Comparison of ENCODE assay signal across 9 mouse cellular contexts in genomic region chr2:129603536-129603935, GRCm38 (mm10). TPM values are rescaled to one million over a fixed set of nuclear protein-coding genes. Genes with fewer than 3 reads are reported as not detected.
DNase-seq lines count a peak whose midpoint lies in the region; ATAC-seq and TF ChIP-seq lines count a peak whose summit lies in the region.
"Had no signal": no experiment of that assay in that cellular context is flagged by ENCODE, and none has a peak within 500 bp of the region (broad histone marks: within the 10 kb centered on the region; RNA-seq: fewer than 3 reads in every experiment).

No protein-coding gene starts in this region.

- no peak overlapping the region for H3K4me2 ChIP-seq in kidney, postnatal 0 days (ENCODE audit: low read length)
- no peak overlapping the region for H3K4me2 ChIP-seq in forebrain, embryonic 14.5 days (ENCODE audit: low read length)
- H3K4me2 ChIP-seq in liver, embryonic 11.5 days, result no peak overlapping the region
- H3K4me2 ChIP-seq in neural tube, embryonic 14.5 days (ENCODE audit: low read depth, low read length), result no peak overlapping the region

- H3K36me3 ChIP-seq in kidney, postnatal 0 days (ENCODE audit: insufficient read depth, low read length), result no peaks in the 10 kb centered on the region
- H3K36me3 ChIP-seq in forebrain, embryonic 14.5 days (ENCODE audit: control insufficient read depth, insufficient read depth, low read length), result 0 out of 2 replicates have a peak, but pooled peaks cover under 1% of the 10 kb centered on the region
- H3K36me3 ChIP-seq in liver, embryonic 11.5 days (ENCODE audit: control insufficient read depth, insufficient read depth, low read length), result no peaks in the 10 kb centered on the region
- H3K36me3 ChIP-seq in neural tube, embryonic 14.5 days (ENCODE audit: control insufficient read depth, insufficient read depth, low read length), result no peaks in the 10 kb centered on the region

- ATAC-seq in kidney, postnatal 0 days (replicated peaks; ENCODE audit: low FRiP score, low read depth), result peak; percentile 92
- ATAC-seq in forebrain, embryonic 14.5 days, result peak; percentile 72; the same call in 1 of the 2 replicates
- ATAC-seq in liver, embryonic 11.5 days (replicated peaks; ENCODE audit: low FRiP score), result peak; percentile 77; the same call in 1 of the 2 replicates
- ATAC-seq in neural tube, embryonic 14.5 days (ENCODE audit: low read depth), result peak; percentile 85; the same call in 1 of the 2 replicates

- H3K9me3 ChIP-seq in kidney, postnatal 0 days (replicated peaks; ENCODE audit: low read length), result no peaks in the 10 kb centered on the region
- H3K9me3 ChIP-seq in forebrain, embryonic 14.5 days (replicated peaks; ENCODE audit: control insufficient read depth, low read length), result no peaks in the 10 kb centered on the region
- H3K9me3 ChIP-seq in liver, embryonic 11.5 days (ENCODE audit: control insufficient read depth, low read length), result no peaks in the 10 kb centered on the region
- H3K9me3 ChIP-seq in neural tube, embryonic 14.5 days (ENCODE audit: control insufficient read depth, low read length), result no peaks in the 10 kb centered on the region

- H3K27me3 ChIP-seq in kidney, postnatal 0 days (ENCODE audit: insufficient read depth, low read length), result no peaks in the 10 kb centered on the region
- no peaks in the 10 kb centered on the region for H3K27me3 ChIP-seq in forebrain, embryonic 14.5 days (replicated peaks; ENCODE audit: control insufficient read depth, insufficient read depth, low read length)
- H3K27me3 ChIP-seq in liver, embryonic 11.5 days (replicated peaks; ENCODE audit: control insufficient read depth, insufficient read depth, low read length), result no peaks in the 10 kb centered on the region
- H3K27me3 ChIP-seq in neural tube, embryonic 14.5 days (ENCODE audit: control insufficient read depth, insufficient read depth, low read length), result no peaks in the 10 kb centered on the region

- TF ChIP-seq CTCF in kidney, postnatal 0 days (IDR thresholded peaks at IDR 0.05; ENCODE audit: low read depth), result no peak

- WGBS in kidney, postnatal 0 days, result 100% methylated on average over 1 of the region's 1 CpGs
- WGBS in forebrain, embryonic 14.5 days, result 79% methylated on average over 1 of the region's 1 CpGs
- WGBS in liver, embryonic 11.5 days, result 84% methylated on average over 1 of the region's 1 CpGs
- 94% methylated on average over 1 of the region's 1 CpGs for WGBS in neural tube, embryonic 14.5 days

- H3K4me1 ChIP-seq in kidney, postnatal 0 days (replicated peaks; ENCODE audit: insufficient read depth, low read length), result no peaks in the 10 kb centered on the region; the same call in 1 of the 2 replicates
- H3K4me1 ChIP-seq in forebrain, embryonic 14.5 days (ENCODE audit: control insufficient read depth, insufficient read depth, low read length), result peaks cover 13% of the 10 kb centered on the region
- H3K4me1 ChIP-seq in liver, embryonic 11.5 days (replicated peaks; ENCODE audit: control insufficient read depth, insufficient read depth, low read length), result 0 out of 2 replicates have a peak, but pooled peaks cover 2% of the 10 kb centered on the region
- peaks cover 10% of the 10 kb centered on the region for H3K4me1 ChIP-seq in neural tube, embryonic 14.5 days (ENCODE audit: control insufficient read depth, insufficient read depth, low read length)

- H3K9ac ChIP-seq in kidney, postnatal 0 days (ENCODE audit: low read depth, low read length), result no peak overlapping the region
- no peak overlapping the region for H3K9ac ChIP-seq in forebrain, embryonic 14.5 days (ENCODE audit: low read length)
- H3K9ac ChIP-seq in liver, embryonic 11.5 days (ENCODE audit: low read depth, low read length), result no peak overlapping the region
- 0 out of 2 replicates have a peak overlapping the region, but pooled peaks have one; percentile 21 for H3K9ac ChIP-seq in neural tube, embryonic 14.5 days (replicated peaks; ENCODE audit: low read depth, low read length)

- no peak overlapping the region for H3K4me3 ChIP-seq in kidney, postnatal 0 days (replicated peaks; ENCODE audit: low read depth, low read length)
- H3K4me3 ChIP-seq in forebrain, embryonic 14.5 days (ENCODE audit: low read depth, low read length), result no peak overlapping the region
- H3K4me3 ChIP-seq in liver, embryonic 11.5 days (ENCODE audit: low read depth, low read length), result no peak overlapping the region
- no peak overlapping the region for H3K4me3 ChIP-seq in neural tube, embryonic 14.5 days (ENCODE audit: low read depth, low read length)

- DNase-seq in kidney, postnatal 0 days (ENCODE audit: low spot score), result no peak
- DNase-seq in kidney, adult 11 months, result no peak
- DNase-seq in forebrain, embryonic 14.5 days (ENCODE audit: low spot score), result no peak
- no peak for DNase-seq in liver, embryonic 11.5 days (ENCODE audit: low spot score)
- no peak for DNase-seq in frontal cortex, postnatal 25 days (ENCODE audit: low spot score in 2 of 2)
- no peak for DNase-seq in thymus, postnatal 36 days
- DNase-seq in layer of hippocampus, postnatal 10 days (ENCODE audit: low spot score in 2 of 2), result no peak
- DNase-seq: cerebellum, adult 11 months had no signal

- H3K27ac ChIP-seq in kidney, postnatal 0 days, result no peak overlapping the region
- H3K27ac ChIP-seq in forebrain, embryonic 14.5 days (ENCODE audit: low read depth, low read length), result no peak overlapping the region
- H3K27ac ChIP-seq in liver, embryonic 11.5 days (ENCODE audit: low read depth, low read length), result no peak overlapping the region
- H3K27ac ChIP-seq in neural tube, embryonic 14.5 days (ENCODE audit: low read depth, low read length), result no peak overlapping the region

RNA-seq across cellular contexts. Expression of gene Sirpa, which starts 10.9 kb away (rescaled TPM):
- 22.5 and 25.5 TPM in 2 replicates for polyA plus RNA-seq in kidney, postnatal 0 days (2015; fragmentation: Nextera tagmentation; extraction: Ambion mirVana)
- polyA plus RNA-seq in forebrain, embryonic 14.5 days (2014; fragmentation: Nextera tagmentation; extraction: Ambion mirVana), result 24.8 and 31.0 TPM in 2 replicates
- 26.8 and 29.6 TPM in 2 replicates for polyA plus RNA-seq in liver, embryonic 11.5 days (2014; fragmentation: Nextera tagmentation; extraction: Ambion mirVana)
- 36.4 and 39.8 TPM in 2 replicates for polyA plus RNA-seq in neural tube, embryonic 14.5 days (2014; fragmentation: Nextera tagmentation; extraction: Ambion mirVana)
- 100 to 1,000 TPM; 207 to 208 TPM for total RNA-seq in layer of hippocampus, postnatal 10 days (2021)
